Mouse (Mus musculus): Measurements from ENCODE around the gene Prok1. TPM values are rescaled to one million over a fixed set of nuclear protein-coding genes. Genes with fewer than 3 reads are reported as not detected.

The Prok1 gene
- total and polyA plus RNA-seq, 3 experiments, result not detected

DNA sequence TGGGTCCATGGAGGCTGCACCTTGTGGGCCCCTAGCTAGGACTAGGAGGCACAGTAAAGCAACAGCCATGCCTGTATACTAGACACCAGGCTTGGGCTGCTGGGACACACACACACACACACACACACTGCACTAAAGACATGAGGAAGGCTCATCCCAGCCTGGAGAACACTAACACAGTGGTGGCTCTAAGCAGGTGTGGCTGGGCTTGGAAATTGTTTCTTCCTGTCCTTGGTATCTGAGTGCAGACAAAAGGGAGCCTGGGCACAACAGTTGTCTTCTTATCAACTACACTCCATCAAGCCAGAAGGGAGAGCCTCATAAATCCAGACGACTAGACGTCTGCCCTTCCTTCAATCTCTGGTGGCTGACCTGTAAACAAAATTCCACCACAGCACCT, 10.8 kb upstream of the Prok1 start:
- Histone ChIP-seq H3K27ac (ENCODE audit: insufficient read depth, low read depth) (no peak overlapping the region), H3K27me3 (replicated peaks) (peaks cover 9% of the 10 kb centered on the region), H3K4me2 (ENCODE audit: insufficient read depth, low read depth, poor library complexity, severe bottlenecking) (no peak overlapping the region), H3K4me3 (replicated peaks in 1 of 3; ENCODE audit: low read depth in 2 of 3, low read length in 2 of 3, poor library complexity in 1 of 3) (no peak overlapping the region), H3K9me3 (replicated peaks; ENCODE audit: low read length) (no peaks in the 10 kb centered on the region), H3K9ac (ENCODE audit: insufficient read depth, low read depth) (no peak overlapping the region), H3K36me3 (replicated peaks in 1 of 2; ENCODE audit: control insufficient read depth in 1 of 2, insufficient read depth in 1 of 2, low read length in 1 of 2) (no peaks in the 10 kb centered on the region), H3K79me2 (replicated peaks; ENCODE audit: control insufficient read depth, extremely low read depth, insufficient read depth, poor library complexity, severe bottlenecking) (no peaks in the 10 kb centered on the region), H3K4me1 (ENCODE audit: control insufficient read depth in 1 of 2, insufficient read depth in 2 of 2) (peaks cover 0 to 6% of the 10 kb centered on the region in 2 experiments; a peak in 2 of 4 replicates)
- dilution Hi-C loops (cut with MboI; ENCODE audit: extremely low pct_ligation_motif_present, extremely low pct_unique_long_range_greater_than_20kb, low sequenced_read_pairs), result no loop called here
- DNase-seq (ENCODE audit: extremely low read depth), result no peak
- no peak for TF ChIP-seq HCFC1 (IDR thresholded peaks at IDR 0.05; ENCODE audit: low read depth, low read length)
- no peak for TF ChIP-seq SMC3 (IDR thresholded peaks at IDR 0.05; ENCODE audit: low read depth, low read length)
- no peak for TF ChIP-seq USF1 (IDR thresholded peaks at IDR 0.05; ENCODE audit: low read depth, low read length)
- no peak for TF ChIP-seq CTCF (conservative IDR thresholded peaks at IDR 0.05 in 1 of 2, IDR thresholded peaks at IDR 0.05 in 1 of 2; ENCODE audit: low read depth in 2 of 2, low read length in 2 of 2)
- TF ChIP-seq RAD21 (IDR thresholded peaks at IDR 0.05; ENCODE audit: low read depth, low read length), result no peak
- TF ChIP-seq ZKSCAN1 (IDR thresholded peaks at IDR 0.05; ENCODE audit: borderline replicate concordance, low read depth, low read length), result no peak
- no peak for TF ChIP-seq IRF4 (IDR thresholded peaks at IDR 0.05; ENCODE audit: low read depth, low read length)
- TF ChIP-seq E2F4 (IDR thresholded peaks at IDR 0.05; ENCODE audit: insufficient replicate concordance, low read depth, low read length), result no peak
- in situ Hi-C loops (cut with MboI; ENCODE audit: low pct_ligation_motif_present, low pct_unique_long_range_greater_than_20kb, low sequenced_read_pairs), result no loop called here

DNA sequence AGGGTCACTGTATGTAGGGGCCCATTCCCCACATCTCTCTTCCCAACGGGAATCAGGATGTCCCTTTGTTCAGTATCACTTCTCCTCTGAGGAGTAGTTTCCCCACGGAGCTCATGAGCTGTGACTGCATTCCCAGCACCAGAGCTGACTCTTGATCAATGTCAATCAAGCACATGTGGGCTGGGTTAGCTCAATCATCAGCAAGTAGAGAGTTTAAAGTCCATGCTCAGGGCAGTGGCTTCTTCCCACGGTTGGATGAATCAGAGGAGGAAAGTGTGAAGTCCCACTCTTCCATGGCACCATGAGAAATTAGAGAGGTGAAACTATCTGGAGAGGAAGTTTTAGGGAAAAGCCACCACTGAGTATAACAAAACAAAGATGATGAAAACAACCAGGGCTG, 9.5 kb upstream of the Prok1 start:
- peaks cover 0 to 6% of the 10 kb centered on the region in 2 experiments; a peak in 2 of 4 replicates for H3K4me1 ChIP-seq (ENCODE audit: control insufficient read depth in 1 of 2, insufficient read depth in 2 of 2)
- H3K9ac ChIP-seq (ENCODE audit: insufficient read depth, low read depth), result no peak overlapping the region
- DNase-seq (ENCODE audit: extremely low read depth), result no peak
- H3K4me3 ChIP-seq (replicated peaks in 1 of 3; ENCODE audit: low read depth in 2 of 3, low read length in 2 of 3, poor library complexity in 1 of 3), result no peak overlapping the region
- dilution Hi-C loops (cut with MboI; ENCODE audit: extremely low pct_ligation_motif_present, extremely low pct_unique_long_range_greater_than_20kb, low sequenced_read_pairs) (no loop called here), in situ Hi-C loops (cut with MboI; ENCODE audit: low pct_ligation_motif_present, low pct_unique_long_range_greater_than_20kb, low sequenced_read_pairs) (loop anchor here (10.0 kb wide), 1 partner anchor 216 kb away; no protein-coding TSS in a partner anchor)
- no peaks in the 10 kb centered on the region for H3K79me2 ChIP-seq (replicated peaks; ENCODE audit: control insufficient read depth, extremely low read depth, insufficient read depth, poor library complexity, severe bottlenecking)
- no peak overlapping the region for H3K4me2 ChIP-seq (ENCODE audit: insufficient read depth, low read depth, poor library complexity, severe bottlenecking)
- no peaks in the 10 kb centered on the region for H3K9me3 ChIP-seq (replicated peaks; ENCODE audit: low read length)
- H3K27ac ChIP-seq (ENCODE audit: insufficient read depth, low read depth), result no peak overlapping the region
- peaks cover 22% of the 10 kb centered on the region for H3K27me3 ChIP-seq (replicated peaks)
- H3K36me3 ChIP-seq (replicated peaks in 1 of 2; ENCODE audit: control insufficient read depth in 1 of 2, insufficient read depth in 1 of 2, low read length in 1 of 2), result no peaks in the 10 kb centered on the region
- TF ChIP-seq TBP (conservative IDR thresholded peaks at IDR 0.05; ENCODE audit: low read depth, low read length), result no peak
- no peak for TF ChIP-seq MAZ (IDR thresholded peaks at IDR 0.05; ENCODE audit: low read depth, low read length)
- TF ChIP-seq MAFK (IDR thresholded peaks at IDR 0.05; ENCODE audit: insufficient replicate concordance, low read length), result no peak
- no peak for TF ChIP-seq JUN (IDR thresholded peaks at IDR 0.05; ENCODE audit: insufficient read depth, low read depth, low read length)
- no peak for TF ChIP-seq EP300 (IDR thresholded peaks at IDR 0.05; ENCODE audit: low read length)
- no peak for TF ChIP-seq RCOR1 (conservative IDR thresholded peaks at IDR 0.05; ENCODE audit: low read depth, low read length)
- TF ChIP-seq NELFE (IDR thresholded peaks at IDR 0.05; ENCODE audit: low read depth, low read length), result no peak
- TF ChIP-seq ZKSCAN1 (IDR thresholded peaks at IDR 0.05; ENCODE audit: borderline replicate concordance, low read depth, low read length), result no peak
- TF ChIP-seq GABPA (IDR thresholded peaks at IDR 0.05; ENCODE audit: insufficient replicate concordance, low read depth, low read length), result no peak
- TF ChIP-seq CHD1 (IDR thresholded peaks at IDR 0.05; ENCODE audit: low read depth, low read length), result no peak
- TF ChIP-seq ETS1 (conservative IDR thresholded peaks at IDR 0.05; ENCODE audit: low read depth, low read length), result no peak
- TF ChIP-seq UBTF (IDR thresholded peaks at IDR 0.05; ENCODE audit: low read depth, low read length), result no peak
- no peak for TF ChIP-seq MXI1 (IDR thresholded peaks at IDR 0.05; ENCODE audit: low read depth, low read length)
- no peak for TF ChIP-seq HCFC1 (IDR thresholded peaks at IDR 0.05; ENCODE audit: low read depth, low read length)
- no peak for TF ChIP-seq CHD2 (IDR thresholded peaks at IDR 0.05; ENCODE audit: low read length)
- no peak for TF ChIP-seq MYC (IDR thresholded peaks at IDR 0.05; ENCODE audit: low read depth, low read length)
- TF ChIP-seq ELF1 (IDR thresholded peaks at IDR 0.05; ENCODE audit: low read depth, low read length), result no peak
- TF ChIP-seq ZMIZ1 (IDR thresholded peaks at IDR 0.05; ENCODE audit: low read depth, low read length), result no peak

All from CH12.LX (cell line).